8 mouse cellular contexts compared by ENCODE assay signal in genomic region chr4:141643118-141643855, GRCm38 (mm10). TPM values are rescaled to one million over a fixed set of nuclear protein-coding genes. Genes with fewer than 3 reads are reported as not detected.
DNase-seq lines count a peak whose midpoint lies in the region; ATAC-seq and TF ChIP-seq lines count a peak whose summit lies in the region.
"Had no signal": no experiment of that assay in that cellular context is flagged by ENCODE, and none has a peak within 500 bp of the region (broad histone marks: within the 10 kb centered on the region; RNA-seq: fewer than 3 reads in every experiment).

No protein-coding gene starts in this region.

- H3K9ac ChIP-seq in intestine, embryonic 15.5 days, result no peak overlapping the region
- H3K9ac ChIP-seq in neural tube, embryonic 13.5 days, result peak overlapping the region; percentile 26
- H3K9ac ChIP-seq: liver, embryonic 15.5 days had no signal

- H3K4me2 ChIP-seq in intestine, embryonic 15.5 days (replicated peaks), result no peak overlapping the region
- H3K4me2 ChIP-seq in neural tube, embryonic 13.5 days, result 0 out of 2 replicates have a peak overlapping the region, but pooled peaks have one; percentile 4
- H3K4me2 ChIP-seq: liver, embryonic 15.5 days had no signal

- TF ChIP-seq CTCF in left cerebral cortex, adult 2 months (IDR thresholded peaks at IDR 0.05), result no peak
- TF ChIP-seq CTCF in thymus, adult 2 months (IDR thresholded peaks at IDR 0.05; ENCODE audit: borderline replicate concordance, control insufficient read depth, extremely low read depth, insufficient read depth, low read length, poor library complexity), result no peak

- TF ChIP-seq POLR2A in thymus, adult 2 months (IDR thresholded peaks at IDR 0.05; ENCODE audit: control insufficient read depth, extremely low read depth, insufficient read depth, low read length, poor library complexity), result no peak

- no peak for ATAC-seq in intestine, embryonic 15.5 days
- peak; percentile 68 for ATAC-seq in neural tube, embryonic 13.5 days (ENCODE audit: low read depth)

- no peak overlapping the region for H3K4me3 ChIP-seq in intestine, embryonic 15.5 days (replicated peaks)
- no peak overlapping the region for H3K4me3 ChIP-seq in left cerebral cortex, adult 2 months
- no peak overlapping the region for H3K4me3 ChIP-seq in neural tube, embryonic 13.5 days
- no peak overlapping the region for H3K4me3 ChIP-seq in thymus, adult 2 months (ENCODE audit: control insufficient read depth, insufficient read depth, low read length)
- H3K4me3 ChIP-seq: liver, embryonic 15.5 days had no signal

- H3K27me3 ChIP-seq in intestine, embryonic 15.5 days (replicated peaks), result no peaks in the 10 kb centered on the region
- no peaks in the 10 kb centered on the region for H3K27me3 ChIP-seq in neural tube, embryonic 13.5 days
- no peaks in the 10 kb centered on the region for H3K27me3 ChIP-seq in thymus, adult 2 months (ENCODE audit: control insufficient read depth, insufficient read depth, low read length)
- H3K27me3 ChIP-seq: liver, embryonic 15.5 days had no signal

- H3K9me3 ChIP-seq in intestine, embryonic 15.5 days, result no peaks in the 10 kb centered on the region
- no peaks in the 10 kb centered on the region for H3K9me3 ChIP-seq in neural tube, embryonic 13.5 days
- H3K9me3 ChIP-seq: liver, embryonic 15.5 days had no signal

- H3K27ac ChIP-seq in intestine, embryonic 15.5 days, result peak overlapping the region; percentile 2; the same call in 1 of the 2 replicates
- peak overlapping the region; percentile 75 for H3K27ac ChIP-seq in left cerebral cortex, adult 2 months
- H3K27ac ChIP-seq in neural tube, embryonic 13.5 days (replicated peaks), result peak overlapping the region; percentile 86
- H3K27ac ChIP-seq in thymus, adult 2 months (ENCODE audit: control insufficient read depth, insufficient read depth, low read length), result no peak overlapping the region; the same call in 1 of the 2 replicates
- H3K27ac ChIP-seq: liver, embryonic 15.5 days had no signal

- intact Hi-C loops in left cerebral cortex, adult 2 months (cut with DNase I), result no loop called here

- peaks cover 4% of the 10 kb centered on the region; the same call in 1 of the 2 replicates for H3K36me3 ChIP-seq in intestine, embryonic 15.5 days
- peaks cover 38% of the 10 kb centered on the region for H3K36me3 ChIP-seq in neural tube, embryonic 13.5 days
- H3K36me3 ChIP-seq in thymus, adult 2 months (ENCODE audit: control insufficient read depth, insufficient read depth, low read length), result peaks cover 13% of the 10 kb centered on the region

- peaks cover 17% of the 10 kb centered on the region; the same call in 1 of the 2 replicates for H3K4me1 ChIP-seq in intestine, embryonic 15.5 days (replicated peaks)
- peaks cover 24% of the 10 kb centered on the region for H3K4me1 ChIP-seq in neural tube, embryonic 13.5 days (replicated peaks)
- no peaks in the 10 kb centered on the region for H3K4me1 ChIP-seq in thymus, adult 2 months (replicated peaks; ENCODE audit: control insufficient read depth, insufficient read depth, low read length)

- 42% methylated on average over 7 of the region's 7 CpGs for WGBS in intestine, embryonic 15.5 days
- 38% methylated on average over 7 of the region's 7 CpGs for WGBS in neural tube, embryonic 13.5 days
- 80% methylated on average over 7 of the region's 7 CpGs for WGBS in thymus, adult 2 months

- DNase-seq in adipocyte (ENCODE audit: low spot score), result peak; percentile 93
- DNase-seq in brain, embryonic 18.5 days (ENCODE audit: low read depth, low spot score), result peak; percentile 37
- DNase-seq in gastrocnemius, postnatal 10 days, result peak; percentile 66
- DNase-seq in left cerebral cortex, adult 2 months (ENCODE audit: extremely low spot score in 1 of 2, low spot score in 2 of 2), result peak in 1 of 2 experiments; percentile 45
- DNase-seq in thymus, adult 2 months, result no peak

RNA-seq across cellular contexts. Expression of gene Slc25a34, which starts 19.7 kb away (rescaled TPM):
- 10 to 100 TPM; 10.5 to 12.8 TPM for total RNA-seq in gastrocnemius, postnatal 10 days (2021)
- 3.3 and 4.3 TPM in 2 replicates for polyA plus RNA-seq in intestine, embryonic 15.5 days (2015; fragmentation: Nextera tagmentation; extraction: Ambion mirVana)
- 1 to 10 TPM; 3.2 TPM for total RNA-seq in left cerebral cortex, adult 2 months (2021)
- 0.11 TPM in 1 of 2 replicates, not detected in the other for polyA plus RNA-seq in neural tube, embryonic 13.5 days (2015; fragmentation: Nextera tagmentation; extraction: Ambion mirVana)
- 2.6 and 12.3 TPM in 2 replicates for polyA plus RNA-seq in thymus, adult 2 months (2012; rRNA removed)

RNA-seq across cellular contexts. Expression of gene Plekhm2, which starts 21.4 kb away (rescaled TPM):
- total RNA-seq in gastrocnemius, postnatal 10 days (2021), result 10 to 100 TPM; 26.8 to 29.3 TPM
- polyA plus RNA-seq in intestine, embryonic 15.5 days (2015; fragmentation: Nextera tagmentation; extraction: Ambion mirVana), result 3.9 and 4.5 TPM in 2 replicates
- total RNA-seq in left cerebral cortex, adult 2 months (2021), result 10 to 100 TPM; 90.1 to 94.2 TPM
- 6.6 and 7.6 TPM in 2 replicates for polyA plus RNA-seq in neural tube, embryonic 13.5 days (2015; fragmentation: Nextera tagmentation; extraction: Ambion mirVana)
- polyA plus RNA-seq in thymus, adult 2 months (2012; rRNA removed), result 58.5 and 71.4 TPM in 2 replicates

RNA-seq across cellular contexts. Expression of gene Tmem82, which starts 24.9 kb away (rescaled TPM):
- total RNA-seq in gastrocnemius, postnatal 10 days (2021), result 1 to 10 TPM; 1.7 to 2.2 TPM
- 18.5 and 21.0 TPM in 2 replicates for polyA plus RNA-seq in intestine, embryonic 15.5 days (2015; fragmentation: Nextera tagmentation; extraction: Ambion mirVana)
- total RNA-seq in left cerebral cortex, adult 2 months (2021), result 1 to 10 TPM in 1 of 2 experiments, under 1 TPM in 1; 0.30 to 1.1 TPM
- polyA plus RNA-seq in neural tube, embryonic 13.5 days (2015; fragmentation: Nextera tagmentation; extraction: Ambion mirVana), result 0.31 TPM in 1 of 2 replicates, not detected in the other
- polyA plus RNA-seq in thymus, adult 2 months (2012; rRNA removed), result 1.2 and 2.8 TPM in 2 replicates

RNA-seq across cellular contexts. Expression of gene Fblim1, which starts 37.4 kb away (rescaled TPM):
- 1 to 10 TPM; 3.8 to 6.6 TPM for total RNA-seq in gastrocnemius, postnatal 10 days (2021)
- polyA plus RNA-seq in intestine, embryonic 15.5 days (2015; fragmentation: Nextera tagmentation; extraction: Ambion mirVana), result 63.9 and 68.9 TPM in 2 replicates
- total RNA-seq in left cerebral cortex, adult 2 months (2021), result 1 to 10 TPM in 1 of 2 experiments, under 1 TPM in 1; 0.75 to 1.1 TPM
- polyA plus RNA-seq in neural tube, embryonic 13.5 days (2015; fragmentation: Nextera tagmentation; extraction: Ambion mirVana), result 32.1 and 36.6 TPM in 2 replicates
- polyA plus RNA-seq in thymus, adult 2 months (2012; rRNA removed), result 9.5 and 16.2 TPM in 2 replicates

RNA-seq across cellular contexts. Expression of gene Rsc1a1, which starts 42.1 kb away (rescaled TPM):
- total RNA-seq in gastrocnemius, postnatal 10 days (2021), result 1 to 10 TPM; 2.8 to 5.5 TPM
- not detected in 2 replicates for polyA plus RNA-seq in intestine, embryonic 15.5 days (2015; fragmentation: Nextera tagmentation; extraction: Ambion mirVana)
- total RNA-seq in left cerebral cortex, adult 2 months (2021), result 1 to 10 TPM; 1.1 to 1.2 TPM
- not detected in 2 replicates for polyA plus RNA-seq in neural tube, embryonic 13.5 days (2015; fragmentation: Nextera tagmentation; extraction: Ambion mirVana)
- 8.5 and 14.4 TPM in 2 replicates for polyA plus RNA-seq in thymus, adult 2 months (2012; rRNA removed)
